Mouse (Mus musculus): Measurements from ENCODE around the gene Cnot8. TPM values are rescaled to one million over a fixed set of nuclear protein-coding genes. Genes with fewer than 3 reads are reported as not detected.

Cnot8 gene
- polyA plus RNA-seq, 1 experiment from 2014 or later, result 86.8 TPM

DNA sequence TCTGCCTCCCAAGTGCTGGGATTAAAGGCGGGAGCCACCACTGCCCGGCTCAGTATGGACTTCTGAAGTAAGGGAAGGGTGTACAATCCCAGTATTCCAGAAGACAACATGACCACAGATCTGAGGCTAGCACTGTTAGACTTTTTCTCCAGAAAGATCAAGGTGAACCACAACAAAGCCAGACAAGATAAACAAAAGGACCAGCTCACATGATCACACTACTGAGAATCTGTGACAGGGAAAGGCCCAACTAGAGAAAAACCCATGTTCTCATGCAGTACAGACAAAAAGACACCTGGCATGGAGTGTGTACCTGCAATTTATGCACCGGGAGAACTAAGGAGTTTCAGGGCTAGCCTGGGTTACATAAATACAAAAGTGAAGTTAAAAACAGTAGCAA, 28.1 kb downstream of the Cnot8 start:
- H3K36me3 ChIP-seq (ENCODE audit: control insufficient read depth, insufficient read depth, low read length), result peaks cover 88% of the 10 kb centered on the region
- no peaks in the 10 kb centered on the region for H3K27me3 ChIP-seq (replicated peaks; ENCODE audit: control insufficient read depth, insufficient read depth, low read length)
- no peak overlapping the region for H3K4me2 ChIP-seq (ENCODE audit: low read length)
- 95% methylated on average over 3 of the region's 3 CpGs for WGBS
- no peaks in the 10 kb centered on the region for H3K9me3 ChIP-seq (ENCODE audit: control insufficient read depth, low read length)
- H3K4me3 ChIP-seq (ENCODE audit: low read depth, low read length), result no peak overlapping the region
- H3K27ac ChIP-seq (ENCODE audit: low read depth), result no peak overlapping the region
- H3K4me1 ChIP-seq (replicated peaks; ENCODE audit: control insufficient read depth, insufficient read depth, low read length), result no peaks in the 10 kb centered on the region
- no peak for ATAC-seq (replicated peaks; ENCODE audit: low FRiP score, low TSS enrichment, low read depth)
- H3K9ac ChIP-seq (ENCODE audit: low read length), result no peak overlapping the region
- no peak for DNase-seq (ENCODE audit: low spot score)

DNA sequence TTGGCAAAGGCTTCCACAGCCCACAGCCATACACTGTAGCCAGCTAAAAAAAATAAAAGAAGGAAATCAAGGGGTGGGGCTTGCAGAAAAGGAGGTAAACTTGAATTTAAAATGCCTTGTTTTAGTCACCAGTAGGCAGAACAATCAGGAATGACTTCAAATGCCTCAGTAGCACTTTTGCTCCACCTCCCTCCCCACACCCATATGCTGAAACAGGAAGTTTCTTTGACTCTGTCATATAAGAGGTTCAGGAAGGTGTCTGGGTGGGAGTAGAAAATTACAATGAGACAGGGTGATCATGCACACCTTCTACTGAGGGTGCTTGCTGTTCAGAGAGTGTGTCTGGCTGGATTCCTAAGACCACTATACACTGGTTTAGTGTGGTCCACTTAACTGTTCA, 30.9 kb downstream of the Cnot8 start:
- no peaks in the 10 kb centered on the region for H3K27me3 ChIP-seq (replicated peaks; ENCODE audit: control insufficient read depth, insufficient read depth, low read length)
- ATAC-seq (replicated peaks; ENCODE audit: low FRiP score, low TSS enrichment, low read depth), result no peak
- DNase-seq (ENCODE audit: low spot score), result no peak
- no peak overlapping the region for H3K4me2 ChIP-seq (ENCODE audit: low read length)
- H3K4me1 ChIP-seq (replicated peaks; ENCODE audit: control insufficient read depth, insufficient read depth, low read length), result no peaks in the 10 kb centered on the region
- H3K36me3 ChIP-seq (ENCODE audit: control insufficient read depth, insufficient read depth, low read length), result peaks cover 88% of the 10 kb centered on the region
- no peak overlapping the region for H3K27ac ChIP-seq (ENCODE audit: low read depth)
- no peak overlapping the region for H3K4me3 ChIP-seq (ENCODE audit: low read depth, low read length)
- no peak overlapping the region for H3K9ac ChIP-seq (ENCODE audit: low read length)
- no peaks in the 10 kb centered on the region for H3K9me3 ChIP-seq (ENCODE audit: control insufficient read depth, low read length)

DNA sequence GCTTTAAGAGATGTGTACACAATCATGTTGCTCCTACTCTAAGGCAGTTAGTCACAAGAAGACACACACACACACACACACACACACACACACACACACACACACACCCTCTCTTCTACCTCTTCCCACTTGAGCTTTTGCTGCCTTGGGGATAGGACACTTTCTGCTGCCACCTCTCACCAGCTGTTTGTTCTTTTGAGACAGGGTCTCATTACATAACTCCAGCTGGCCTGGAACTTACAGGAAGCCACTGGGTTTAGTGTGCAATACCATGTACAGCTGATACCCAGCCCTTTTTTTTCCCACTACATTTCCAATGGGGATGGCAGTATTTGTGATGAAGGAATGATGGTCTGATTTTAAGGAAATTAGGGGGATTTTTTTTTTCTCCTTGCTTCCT, 31.3 kb downstream of the Cnot8 start:
- no peak overlapping the region for H3K27ac ChIP-seq (ENCODE audit: low read depth)
- H3K4me1 ChIP-seq (replicated peaks; ENCODE audit: control insufficient read depth, insufficient read depth, low read length), result no peaks in the 10 kb centered on the region
- no peak overlapping the region for H3K4me2 ChIP-seq (ENCODE audit: low read length)
- no peaks in the 10 kb centered on the region for H3K27me3 ChIP-seq (replicated peaks; ENCODE audit: control insufficient read depth, insufficient read depth, low read length)
- no peak for DNase-seq (ENCODE audit: low spot score)
- H3K9ac ChIP-seq (ENCODE audit: low read length), result no peak overlapping the region
- H3K9me3 ChIP-seq (ENCODE audit: control insufficient read depth, low read length), result no peaks in the 10 kb centered on the region
- H3K36me3 ChIP-seq (ENCODE audit: control insufficient read depth, insufficient read depth, low read length), result peaks cover 88% of the 10 kb centered on the region
- no peak for ATAC-seq (replicated peaks; ENCODE audit: low FRiP score, low TSS enrichment, low read depth)
- H3K4me3 ChIP-seq (ENCODE audit: low read depth, low read length), result no peak overlapping the region

DNA sequence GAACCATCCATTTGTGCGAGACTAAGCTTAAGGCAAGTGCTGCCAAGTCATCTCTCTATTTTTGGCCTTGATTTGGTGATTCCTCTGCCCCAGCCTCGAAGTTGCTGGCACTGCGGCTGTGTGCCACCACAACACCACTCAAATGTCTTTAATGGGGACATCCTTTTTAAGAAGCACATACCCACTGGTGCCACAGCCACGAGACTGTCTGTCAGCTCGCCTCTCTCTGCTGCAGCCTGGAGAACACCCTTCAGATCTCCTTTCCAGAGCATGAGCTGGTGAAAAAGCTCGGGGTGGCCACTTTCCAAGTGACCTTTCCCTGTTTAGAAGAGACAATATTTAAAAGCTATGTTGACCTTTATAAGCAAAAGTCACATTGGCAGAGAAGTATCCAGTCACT, 32.7 kb downstream of the Cnot8 start:
- Histone ChIP-seq H3K9me3 (ENCODE audit: control insufficient read depth, low read length) (no peaks in the 10 kb centered on the region), H3K27ac (ENCODE audit: low read depth) (no peak overlapping the region), H3K9ac (ENCODE audit: low read length) (no peak overlapping the region), H3K27me3 (replicated peaks; ENCODE audit: control insufficient read depth, insufficient read depth, low read length) (no peaks in the 10 kb centered on the region), H3K36me3 (ENCODE audit: control insufficient read depth, insufficient read depth, low read length) (peaks cover 95% of the 10 kb centered on the region), H3K4me2 (ENCODE audit: low read length) (no peak overlapping the region), H3K4me3 (ENCODE audit: low read depth, low read length) (no peak overlapping the region), H3K4me1 (replicated peaks; ENCODE audit: control insufficient read depth, insufficient read depth, low read length) (no peaks in the 10 kb centered on the region)
- no peak for DNase-seq (ENCODE audit: low spot score)
- WGBS, result 95% methylated on average over 6 of the region's 6 CpGs
- ATAC-seq (replicated peaks; ENCODE audit: low FRiP score, low TSS enrichment, low read depth), result no peak

DNA sequence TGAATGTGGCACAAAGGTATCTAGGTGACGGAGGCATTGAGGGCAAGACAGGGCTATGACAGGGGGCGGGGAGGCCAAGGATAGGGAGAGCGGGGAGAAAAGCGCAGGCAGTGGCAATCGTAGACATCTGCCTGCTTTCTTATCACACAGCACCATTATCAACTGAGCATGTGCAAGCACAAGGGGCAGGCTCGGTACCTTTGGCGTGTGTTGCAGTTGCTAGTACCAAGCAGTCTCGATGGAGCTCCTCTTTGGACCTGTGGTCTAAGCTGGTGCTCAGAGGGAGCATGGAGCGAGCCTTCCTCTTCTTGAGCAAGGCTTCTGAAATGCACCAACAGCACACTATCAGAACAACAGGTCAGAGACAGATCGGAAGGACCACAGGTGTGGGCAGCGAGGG, 34.9 kb downstream of the Cnot8 start:
- 89% methylated on average over 11 of the region's 11 CpGs for WGBS
- ATAC-seq (replicated peaks; ENCODE audit: low FRiP score, low TSS enrichment, low read depth) (no peak), DNase-seq (ENCODE audit: low spot score) (no peak)
- Histone ChIP-seq H3K9me3 (ENCODE audit: control insufficient read depth, low read length) (no peaks in the 10 kb centered on the region), H3K4me1 (replicated peaks; ENCODE audit: control insufficient read depth, insufficient read depth, low read length) (no peaks in the 10 kb centered on the region), H3K27me3 (replicated peaks; ENCODE audit: control insufficient read depth, insufficient read depth, low read length) (no peaks in the 10 kb centered on the region), H3K4me3 (ENCODE audit: low read depth, low read length) (no peak overlapping the region), H3K9ac (ENCODE audit: low read length) (no peak overlapping the region), H3K36me3 (ENCODE audit: control insufficient read depth, insufficient read depth, low read length) (peaks cover 94% of the 10 kb centered on the region), H3K4me2 (ENCODE audit: low read length) (no peak overlapping the region), H3K27ac (ENCODE audit: low read depth) (no peak overlapping the region)

DNA sequence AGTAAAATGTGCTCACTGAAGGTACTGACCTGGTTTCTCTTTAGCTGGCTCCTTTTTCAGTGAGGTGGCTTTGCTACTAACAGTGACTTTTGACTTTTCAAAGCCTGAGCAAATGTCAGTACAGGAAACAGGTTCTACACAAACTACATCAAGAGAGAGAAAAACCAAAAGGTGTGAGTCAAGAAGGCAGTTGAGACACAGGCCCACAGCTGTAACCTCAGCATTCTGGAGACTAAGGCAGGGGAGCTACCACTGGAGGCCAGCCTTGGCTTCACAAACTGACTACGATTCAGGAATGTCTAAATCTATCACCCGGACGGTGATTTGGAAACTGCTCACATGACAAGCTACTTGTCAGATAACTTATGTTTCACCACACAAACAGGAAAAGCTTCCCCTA, 35.5 kb downstream of the Cnot8 start:
- Histone ChIP-seq H3K9ac (ENCODE audit: low read length) (no peak overlapping the region), H3K36me3 (ENCODE audit: control insufficient read depth, insufficient read depth, low read length) (peaks cover 95% of the 10 kb centered on the region), H3K27me3 (replicated peaks; ENCODE audit: control insufficient read depth, insufficient read depth, low read length) (no peaks in the 10 kb centered on the region), H3K4me3 (ENCODE audit: low read depth, low read length) (no peak overlapping the region), H3K9me3 (ENCODE audit: control insufficient read depth, low read length) (no peaks in the 10 kb centered on the region), H3K4me2 (ENCODE audit: low read length) (no peak overlapping the region), H3K27ac (ENCODE audit: low read depth) (no peak overlapping the region), H3K4me1 (replicated peaks; ENCODE audit: control insufficient read depth, insufficient read depth, low read length) (no peaks in the 10 kb centered on the region)
- DNase-seq (ENCODE audit: low spot score), result no peak
- ATAC-seq (replicated peaks; ENCODE audit: low FRiP score, low TSS enrichment, low read depth), result no peak
- 77% methylated on average over 3 of the region's 3 CpGs for WGBS

DNA sequence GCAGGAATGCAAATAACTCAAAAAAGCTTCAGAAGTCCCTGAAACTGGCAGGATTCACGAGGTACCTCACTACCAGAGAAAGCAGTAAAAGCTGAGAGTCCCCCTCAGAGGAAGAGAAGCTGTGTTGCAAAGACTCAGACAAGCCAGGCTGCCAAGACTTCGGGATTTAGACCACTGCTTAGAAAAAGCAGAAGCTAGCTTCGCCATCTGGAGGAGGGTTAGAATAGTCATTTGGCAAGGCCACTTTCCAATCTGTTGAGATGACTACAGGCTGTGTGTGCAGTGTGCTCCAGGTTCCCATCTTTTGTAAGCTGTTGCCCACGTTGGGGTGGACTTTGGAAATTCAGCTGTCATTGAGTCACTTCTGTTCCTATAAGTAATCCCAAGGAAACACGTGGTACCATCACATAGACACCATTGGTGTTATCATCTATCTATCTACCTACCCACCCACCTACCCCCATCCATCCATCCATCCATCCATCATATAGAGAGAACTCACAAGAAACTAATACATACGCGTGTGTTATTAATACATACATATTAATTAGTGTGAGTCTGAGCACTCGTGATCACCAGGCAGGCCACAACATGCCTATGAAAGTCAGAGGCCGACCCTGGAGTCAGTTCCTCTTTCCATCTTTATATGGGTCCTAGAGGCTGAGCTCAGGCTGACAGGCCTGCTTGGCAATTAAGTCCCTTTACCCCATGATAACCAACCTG, 39.9 kb downstream of the Cnot8 start:
- no peak overlapping the region for H3K9ac ChIP-seq (ENCODE audit: low read length)
- ATAC-seq (replicated peaks; ENCODE audit: low FRiP score, low TSS enrichment, low read depth) (no peak), DNase-seq (ENCODE audit: low spot score) (no peak)
- H3K4me2 ChIP-seq (ENCODE audit: low read length), result no peak overlapping the region
- no peaks in the 10 kb centered on the region for H3K4me1 ChIP-seq (replicated peaks; ENCODE audit: control insufficient read depth, insufficient read depth, low read length)
- no peaks in the 10 kb centered on the region for H3K27me3 ChIP-seq (replicated peaks; ENCODE audit: control insufficient read depth, insufficient read depth, low read length)
- WGBS, result 89% methylated on average over 9 of the region's 9 CpGs
- H3K4me3 ChIP-seq (ENCODE audit: low read depth, low read length), result no peak overlapping the region
- no peak overlapping the region for H3K27ac ChIP-seq (ENCODE audit: low read depth)
- H3K9me3 ChIP-seq (ENCODE audit: control insufficient read depth, low read length), result no peaks in the 10 kb centered on the region
- peaks cover 90% of the 10 kb centered on the region for H3K36me3 ChIP-seq (ENCODE audit: control insufficient read depth, insufficient read depth, low read length)

DNA sequence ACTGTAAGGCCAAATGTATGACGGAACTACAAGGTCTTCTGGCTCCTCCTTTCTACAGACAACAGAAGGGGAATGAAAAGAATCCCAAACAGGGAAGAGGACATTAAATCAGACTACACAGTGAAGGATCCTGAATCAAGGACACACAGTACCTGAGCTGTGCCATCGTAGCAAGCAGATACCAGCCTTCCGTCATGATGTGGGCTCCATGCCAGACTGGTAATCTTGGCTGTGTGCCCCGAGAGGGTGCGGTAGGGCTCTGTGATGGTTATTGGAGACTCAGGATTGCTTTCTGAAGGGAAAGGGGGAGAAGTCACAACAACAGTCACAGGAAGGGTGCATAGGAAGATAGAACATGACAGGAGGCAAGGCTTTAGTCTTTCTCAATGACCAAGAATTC, 42.3 kb downstream of the Cnot8 start:
- Histone ChIP-seq H3K27me3 (replicated peaks; ENCODE audit: control insufficient read depth, insufficient read depth, low read length) (no peaks in the 10 kb centered on the region), H3K4me1 (replicated peaks; ENCODE audit: control insufficient read depth, insufficient read depth, low read length) (no peaks in the 10 kb centered on the region), H3K4me2 (ENCODE audit: low read length) (no peak overlapping the region), H3K4me3 (ENCODE audit: low read depth, low read length) (no peak overlapping the region), H3K9ac (ENCODE audit: low read length) (no peak overlapping the region), H3K9me3 (ENCODE audit: control insufficient read depth, low read length) (no peaks in the 10 kb centered on the region), H3K36me3 (ENCODE audit: control insufficient read depth, insufficient read depth, low read length) (peaks cover 85% of the 10 kb centered on the region), H3K27ac (ENCODE audit: low read depth) (no peak overlapping the region)
- no peak for DNase-seq (ENCODE audit: low spot score)
- WGBS, result 89% methylated on average over 5 of the region's 5 CpGs
- no peak for ATAC-seq (replicated peaks; ENCODE audit: low FRiP score, low TSS enrichment, low read depth)

DNA sequence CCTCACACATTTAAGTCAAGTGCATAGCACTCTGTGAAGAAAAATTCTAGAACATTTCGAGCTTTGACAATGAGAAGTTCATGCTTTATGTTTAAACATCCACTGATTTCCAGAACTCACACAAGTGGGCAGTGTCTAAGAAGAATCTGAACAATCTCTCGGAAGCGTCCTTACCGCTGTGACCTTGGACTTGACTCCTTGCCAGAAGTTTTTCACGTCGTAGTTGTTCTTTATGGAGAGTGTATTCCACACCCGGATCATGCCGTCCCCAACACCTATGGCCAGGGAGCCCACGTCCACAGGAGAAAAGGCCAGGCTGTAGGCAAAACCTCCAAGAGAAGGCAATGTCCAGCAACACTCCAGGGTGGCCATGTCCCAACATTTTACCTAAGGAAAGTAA, 51.5 kb downstream of the Cnot8 start:
- 88% methylated on average over 9 of the region's 9 CpGs for WGBS

More for the DNA sequence above, 51.5 kb downstream of the Cnot8 start:
- DNase-seq (ENCODE audit: low spot score) (no peak), ATAC-seq (replicated peaks; ENCODE audit: low FRiP score, low TSS enrichment, low read depth) (no peak)
- no peak overlapping the region for H3K27ac ChIP-seq (ENCODE audit: low read depth)
- H3K27me3 ChIP-seq (replicated peaks; ENCODE audit: control insufficient read depth, insufficient read depth, low read length), result no peaks in the 10 kb centered on the region
- no peak overlapping the region for H3K4me3 ChIP-seq (ENCODE audit: low read depth, low read length)
- no peaks in the 10 kb centered on the region for H3K4me1 ChIP-seq (replicated peaks; ENCODE audit: control insufficient read depth, insufficient read depth, low read length)
- H3K9ac ChIP-seq (ENCODE audit: low read length), result no peak overlapping the region
- no peaks in the 10 kb centered on the region for H3K9me3 ChIP-seq (ENCODE audit: control insufficient read depth, low read length)
- no peak overlapping the region for H3K4me2 ChIP-seq (ENCODE audit: low read length)
- peaks cover 82% of the 10 kb centered on the region for H3K36me3 ChIP-seq (ENCODE audit: control insufficient read depth, insufficient read depth, low read length)

All from intestine, embryonic 14.5 days (tissue).